Mouse (Mus musculus): ENCODE results near the gene Ryr2.

GRCm38 (mm10) chr13:12133549-12133948 lies 26.8 kb upstream of the Ryr2 start:
- no peak for TF ChIP-seq CTCF (IDR thresholded peaks at IDR 0.05; ENCODE audit: extremely low read depth, insufficient read depth, low read length)
- TF ChIP-seq POLR2A (IDR thresholded peaks at IDR 0.05; ENCODE audit: extremely low read depth, insufficient read depth, low read length): no peak
